Mouse (Mus musculus) liver, embryonic 13.5 days (tissue): ENCODE measurements around the gene Vps35l. TPM values are rescaled to one million over a fixed set of nuclear protein-coding genes. Genes with fewer than 3 reads are reported as not detected.

ENCODE experiments used
- ATAC-seq: fragments of 200-750 bp; cut with Nextera tagmentation; 2 replicates; pipeline ENCODE4 v1.8.0; 2017; ENCODE audit warnings: low read depth, mild to moderate bottlenecking, moderate number of reproducible peaks, moderate library complexity
- DNase-seq: peaks from one replicate; pipeline ENCODE4 v3.0.0; 2022
- H3K27ac ChIP-seq: fragments of 300-500 bp; sonication (generic); 2 replicates; pipeline ENCODE4 v1.5.1; 2015; ENCODE audit warnings: moderate library complexity, mild to moderate bottlenecking, inconsistent platforms
- H3K27me3 ChIP-seq: fragments of 300-500 bp; sonication (generic); 2 replicates; pipeline ENCODE4 v1.6.1; 2015; ENCODE audit warnings: mild to moderate bottlenecking, inconsistent platforms
- H3K36me3 ChIP-seq: fragments of 300-500 bp; sonication (generic); 2 replicates; pipeline ENCODE4 v1.6.1; 2015; ENCODE audit warnings: mild to moderate bottlenecking, inconsistent platforms
- H3K4me1 ChIP-seq: fragments of 300-500 bp; sonication (generic); replicated peaks from 2 replicates; pipeline ENCODE4 v1.6.1; 2015; ENCODE audit warnings: inconsistent platforms
- H3K4me2 ChIP-seq: fragments of 300-500 bp; sonication (generic); 2 replicates; pipeline ENCODE4 v1.6.1; 2015; ENCODE audit warnings: inconsistent platforms, mild to moderate bottlenecking, moderate library complexity
- H3K4me3 ChIP-seq: fragments of 300-500 bp; sonication (generic); replicated peaks from 2 replicates; pipeline ENCODE4 v1.5.1; 2015; ENCODE audit warnings: mild to moderate bottlenecking, inconsistent platforms
- H3K9ac ChIP-seq: fragments of 300-500 bp; sonication (generic); 2 replicates; pipeline ENCODE4 v1.6.1; 2015; ENCODE audit warnings: mild to moderate bottlenecking, inconsistent platforms
- H3K9me3 ChIP-seq: fragments of 300-500 bp; sonication (generic); replicated peaks from 2 replicates; pipeline ENCODE4 v1.6.1; 2016; ENCODE audit warnings: inconsistent platforms
- WGBS: fragments of 180-500 bp; shearing (Covaris S2); methylation state at CpG from one replicate; pipeline ENCODE4 v1.1.7; 2015; ENCODE audit not compliant: insufficient replicate concordance; 5-methylcytosine and 5-hydroxymethylcytosine counted together
- polyA plus RNA-seq: library from polyadenylated mRNA; unstranded; fragments of >200 nt; fragmentation: Nextera tagmentation; extraction: Ambion mirVana; gene quantifications from 2 replicates; pipeline ENCODE4 v1.2.1, GENCODE M21; 2015

Gene Vps35l
- polyA plus RNA-seq, 1 experiment from 2014 or later, result 37.6 TPM

DNA sequence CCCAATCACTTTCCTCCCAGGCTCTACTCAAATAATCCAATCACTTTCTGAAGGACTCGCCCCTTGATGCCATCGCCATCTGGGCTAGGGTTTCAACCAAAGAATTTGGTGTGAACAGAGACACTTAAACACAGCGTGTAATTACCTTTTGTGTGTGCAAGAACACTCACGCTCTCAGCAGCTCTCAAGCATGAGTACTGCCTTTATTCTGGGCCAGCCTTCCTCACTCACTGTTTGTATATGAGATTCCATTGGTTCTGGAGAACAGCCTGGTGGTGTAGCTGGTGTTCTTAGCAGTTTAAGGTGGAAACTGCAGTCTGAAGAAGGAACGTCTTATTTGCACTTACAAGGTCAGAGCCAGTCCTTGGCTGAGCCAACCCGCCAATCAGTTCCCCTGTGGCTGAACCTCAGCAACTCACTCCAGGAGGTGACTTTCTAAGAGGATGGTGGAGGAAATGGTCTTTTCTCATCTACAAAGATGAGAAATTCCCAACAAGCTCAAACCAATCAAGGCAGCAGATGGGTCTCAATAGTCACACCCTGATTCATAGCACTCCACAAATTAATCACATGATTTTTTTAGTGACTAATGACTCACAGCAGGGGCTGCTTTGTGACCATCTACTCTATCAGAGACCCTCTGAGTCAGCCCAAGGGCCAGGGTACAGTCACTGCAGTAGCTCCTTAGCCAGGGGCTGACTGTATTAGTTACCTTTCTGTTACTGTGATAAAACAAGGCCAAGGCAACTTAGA, 147.5 kb downstream of the Vps35l start:
- Histone ChIP-seq H3K27me3 (no peaks in the 10 kb centered on the region), H3K4me2 (no peak overlapping the region), H3K4me1 (no peaks in the 10 kb centered on the region), H3K27ac (no peak overlapping the region), H3K4me3 (no peak overlapping the region), H3K9me3 (no peaks in the 10 kb centered on the region), H3K36me3 (no peaks in the 10 kb centered on the region), H3K9ac (no peak overlapping the region)
- DNase-seq (no peak), ATAC-seq (no peak)
- 49% methylated on average over 6 of the region's 6 CpGs for WGBS

DNA sequence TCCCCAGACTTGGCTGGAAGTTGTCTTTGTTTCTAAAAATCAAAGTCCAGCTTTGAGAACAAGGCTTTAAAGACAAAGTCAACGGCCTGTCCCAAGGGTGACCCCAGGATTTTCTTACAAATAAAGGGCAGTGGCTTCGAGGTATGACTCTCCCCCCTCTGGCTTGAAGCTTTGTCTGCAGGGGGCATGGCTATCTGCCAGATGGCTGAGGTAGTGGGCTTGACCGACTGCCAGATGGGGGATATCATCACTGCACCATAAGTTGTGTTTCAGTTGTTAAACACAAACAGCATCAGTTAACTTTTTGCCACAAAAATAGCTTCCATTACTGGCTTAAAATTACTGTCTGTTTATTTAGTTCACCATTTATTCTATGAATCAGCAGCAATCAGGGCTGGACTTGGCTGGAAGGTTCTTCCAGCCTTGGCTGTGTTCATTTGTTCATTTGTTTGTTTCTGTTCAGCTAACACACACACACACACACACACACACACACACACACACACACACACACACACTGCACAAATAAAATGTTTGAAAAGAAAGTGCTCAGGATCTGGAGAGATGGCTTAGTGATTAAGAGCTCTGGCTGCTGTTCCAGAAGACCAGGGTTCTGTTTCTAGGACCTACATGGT, 149.1 kb downstream of the Vps35l start:
- no peak overlapping the region for H3K9ac ChIP-seq
- no peak overlapping the region for H3K4me2 ChIP-seq
- H3K27me3 ChIP-seq, result no peaks in the 10 kb centered on the region
- WGBS, result 45% methylated on average over 3 of the region's 3 CpGs
- H3K4me1 ChIP-seq, result no peaks in the 10 kb centered on the region
- no peak overlapping the region for H3K4me3 ChIP-seq
- DNase-seq (no peak), ATAC-seq (no peak)
- no peaks in the 10 kb centered on the region for H3K36me3 ChIP-seq
- no peak overlapping the region for H3K27ac ChIP-seq
- H3K9me3 ChIP-seq, result no peaks in the 10 kb centered on the region

Other genes starting within 250 kb of the Vps35l start
- 0.70 and 0.87 TPM in 2 replicates for gene Itpripl2, start 248.3 kb upstream of the Vps35l start, polyA plus RNA-seq
- gene Coq7, start 206.9 kb upstream of the Vps35l start, polyA plus RNA-seq, result 56.5 and 58.8 TPM in 2 replicates
- 0.18 and 0.24 TPM in 2 replicates for gene Tmc7, start 155.5 kb upstream of the Vps35l start, polyA plus RNA-seq
- not detected in 2 replicates for gene Tmc5, start 142.9 kb upstream of the Vps35l start, polyA plus RNA-seq
- gene Gde1, start 34.4 kb upstream of the Vps35l start, polyA plus RNA-seq, result 46.3 and 47.0 TPM in 2 replicates
- gene Ccp110, start 27.7 kb upstream of the Vps35l start, polyA plus RNA-seq, result 8.5 and 10.9 TPM in 2 replicates
- 0.18 and 0.43 TPM in 2 replicates for gene Iqck, start 115.5 kb downstream of the Vps35l start, polyA plus RNA-seq
- gene Knop1, start 116.0 kb downstream of the Vps35l start, polyA plus RNA-seq, result 52.5 and 57.3 TPM in 2 replicates